Mouse (Mus musculus) midbrain, embryonic 16.5 days (tissue): ENCODE data around the gene Bcas3. TPM values are rescaled to one million over a fixed set of nuclear protein-coding genes. Genes with fewer than 3 reads are reported as not detected.
"Not testable (repeated sequence)": the region's sequence is repeated elsewhere in the genome, so short reads cannot be mapped to it uniquely, and the experiment has no call there.

ENCODE experiments used
- ATAC-seq: fragments of 200-750 bp; cut with Nextera tagmentation; 2 replicates; pipeline ENCODE4 v1.8.0; 2017; ENCODE audit warnings: moderate TSS enrichment
- H3K27ac ChIP-seq: fragments of 300-500 bp; sonication (generic); 2 replicates; pipeline ENCODE4 v1.5.1; 2014; ENCODE audit warnings: mild to moderate bottlenecking, low read length, mixed read lengths
- H3K27me3 ChIP-seq: fragments of 300-500 bp; sonication (generic); 2 replicates; pipeline ENCODE4 v1.6.1; 2014; ENCODE audit warnings: low read depth, low read length, mixed read lengths; ENCODE audit not compliant: control insufficient read depth, insufficient read depth
- H3K36me3 ChIP-seq: fragments of 300-500 bp; sonication (generic); 2 replicates; pipeline ENCODE4 v1.6.1; 2014; ENCODE audit warnings: mild to moderate bottlenecking, low read length, moderate library complexity, mixed read lengths; ENCODE audit not compliant: control insufficient read depth, insufficient read depth
- H3K4me1 ChIP-seq: fragments of 300-500 bp; sonication (generic); 2 replicates; pipeline ENCODE4 v1.6.1; 2014; ENCODE audit warnings: mild to moderate bottlenecking, low read length, mixed read lengths; ENCODE audit not compliant: control insufficient read depth, insufficient read depth
- H3K4me2 ChIP-seq: fragments of 300-500 bp; sonication (generic); 2 replicates; pipeline ENCODE4 v1.6.1; 2014; ENCODE audit warnings: mild to moderate bottlenecking, low read length, mixed read lengths
- H3K4me3 ChIP-seq: fragments of 300-500 bp; sonication (generic); 2 replicates; pipeline ENCODE4 v1.5.1; 2014; ENCODE audit warnings: low read depth, mild to moderate bottlenecking, low read length, moderate library complexity, mixed read lengths
- H3K9ac ChIP-seq: fragments of 300-500 bp; sonication (generic); 2 replicates; pipeline ENCODE4 v1.6.1; 2014; ENCODE audit warnings: low read depth, low read length, mixed read lengths
- H3K9me3 ChIP-seq: fragments of 300-500 bp; sonication (generic); replicated peaks from 2 replicates; pipeline ENCODE4 v1.6.1; 2014; ENCODE audit warnings: mild to moderate bottlenecking, low read length, mixed read lengths; ENCODE audit not compliant: control insufficient read depth, poor library complexity, severe bottlenecking
- WGBS: fragments of 180-500 bp; shearing (Covaris S2); extraction: QIAGEN DNeasy Blood & Tissue Kit; methylation state at CpG from one replicate; pipeline ENCODE4 v1.1.7; 2014; 5-methylcytosine and 5-hydroxymethylcytosine counted together
- polyA plus RNA-seq: library from polyadenylated mRNA; unstranded; fragments of >200 nt; fragmentation: Nextera tagmentation; extraction: Ambion mirVana; gene quantifications from 2 replicates; pipeline ENCODE4 v1.2.1, GENCODE M21; 2015

Gene Bcas3
- polyA plus RNA-seq, 1 experiment from 2014 or later, result 33.3 TPM

GRCm38 (mm10) chr11:85714312-85714931 is 361.5 kb downstream of the Bcas3 start:
- 0 out of 2 replicates have a peak, but pooled peaks have one; percentile 45 for ATAC-seq
- Histone ChIP-seq H3K9ac (no peak overlapping the region), H3K9me3 (no peaks in the 10 kb centered on the region), H3K36me3 (no peaks in the 10 kb centered on the region), H3K4me1 (peaks cover 11% of the 10 kb centered on the region), H3K4me2 (no peak overlapping the region), H3K4me3 (no peak overlapping the region), H3K27ac (no peak overlapping the region), H3K27me3 (peaks cover 22% of the 10 kb centered on the region)
- 7% methylated on average over 7 of the region's 7 CpGs for WGBS

DNA sequence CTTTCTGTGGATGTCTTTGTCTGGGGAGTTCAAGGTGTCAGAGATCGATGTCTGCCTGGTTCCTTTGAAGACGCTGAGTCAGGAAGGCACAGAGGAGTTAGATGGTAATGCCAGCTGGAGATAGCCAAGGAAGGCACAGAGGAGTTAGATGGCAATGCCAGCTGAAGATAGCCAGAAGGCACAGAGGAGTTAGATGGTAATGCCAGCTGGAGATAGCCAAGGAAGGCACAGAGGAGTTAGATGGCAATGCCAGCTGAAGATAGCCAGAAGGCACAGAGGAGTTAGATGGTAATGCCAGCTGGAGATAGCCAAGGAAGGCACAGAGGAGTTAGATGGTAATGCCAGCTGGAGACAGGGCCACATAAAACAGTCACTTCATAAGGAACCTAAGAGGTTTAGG is 363.8 kb downstream of the Bcas3 start:
- not testable (repeated sequence) for H3K36me3 ChIP-seq
- peaks cover 22% of the 10 kb centered on the region for H3K27me3 ChIP-seq
- 90% methylated on average over 2 of the region's 2 CpGs for WGBS

GRCm38 (mm10) chr11:85719091-85719490 is 366.1 kb downstream of the Bcas3 start:
- Histone ChIP-seq H3K27me3 (peaks cover 16% of the 10 kb centered on the region), H3K36me3 (no peaks in the 10 kb centered on the region), H3K4me1 (peaks cover 12% of the 10 kb centered on the region), H3K9me3 (no peaks in the 10 kb centered on the region), H3K27ac (no peak overlapping the region), H3K4me3 (no peak overlapping the region), H3K4me2 (no peak overlapping the region), H3K9ac (no peak overlapping the region)
- 92% methylated on average over 10 of the region's 10 CpGs for WGBS
- ATAC-seq, result no peak

More for the DNA sequence above, 363.8 kb downstream of the Bcas3 start:
- H3K4me2 ChIP-seq, H3K9ac ChIP-seq, H3K4me3 ChIP-seq, H3K27ac ChIP-seq, H3K9me3 ChIP-seq, ATAC-seq: not testable (repeated sequence)
- peaks cover 14% of the 10 kb centered on the region for H3K4me1 ChIP-seq

DNA sequence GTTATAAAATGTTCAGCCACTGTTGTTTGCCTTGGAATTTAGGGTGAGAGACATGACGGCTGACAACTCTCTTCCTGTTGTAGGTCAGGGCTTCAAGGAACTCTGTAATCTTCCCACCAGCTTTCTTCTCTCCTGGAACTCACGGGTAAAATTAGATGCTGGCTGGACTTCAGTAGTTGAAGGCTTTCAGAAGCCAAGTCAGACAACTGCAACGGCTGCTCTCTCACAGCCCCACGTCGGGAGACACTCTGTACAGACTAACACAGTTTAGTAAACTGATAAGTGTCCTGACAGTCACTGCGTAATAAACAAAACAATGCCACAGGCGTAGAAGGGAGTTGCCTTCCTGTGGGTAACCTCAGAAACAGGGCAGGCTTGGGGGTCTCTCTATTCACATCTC is 366.8 kb downstream of the Bcas3 start:
- Histone ChIP-seq H3K36me3 (no peaks in the 10 kb centered on the region), H3K27me3 (peaks cover 16% of the 10 kb centered on the region), H3K9ac (no peak overlapping the region), H3K4me3 (no peak overlapping the region), H3K4me1 (peaks cover 7% of the 10 kb centered on the region; the same call in 1 of the 2 replicates), H3K4me2 (no peak overlapping the region), H3K27ac (no peak overlapping the region), H3K9me3 (no peaks in the 10 kb centered on the region)
- 41% methylated on average over 7 of the region's 7 CpGs for WGBS
- no peak for ATAC-seq

- Histone ChIP-seq H3K27me3 (peaks cover 16% of the 10 kb centered on the region), H3K27ac (no peak overlapping the region), H3K4me1 (peaks cover 3% of the 10 kb centered on the region; the same call in 1 of the 2 replicates), H3K9me3 (no peaks in the 10 kb centered on the region), H3K4me2 (no peak overlapping the region), H3K4me3 (no peak overlapping the region), H3K9ac (no peak overlapping the region), H3K36me3 (no peaks in the 10 kb centered on the region)
- no peak for ATAC-seq
- WGBS, result 23% methylated on average over 6 of the region's 6 CpGs
Observed at GRCm38 (mm10) chr11:85720269-85720773, 367.4 kb downstream of the Bcas3 start.

- no peaks in the 10 kb centered on the region for H3K9me3 ChIP-seq
- H3K4me2 ChIP-seq, result no peak overlapping the region
- WGBS, result 80% methylated on average over 4 of the region's 4 CpGs
- peaks cover 3% of the 10 kb centered on the region; the same call in 1 of the 2 replicates for H3K4me1 ChIP-seq
- H3K27me3 ChIP-seq, result peaks cover 13% of the 10 kb centered on the region
- H3K36me3 ChIP-seq, result no peaks in the 10 kb centered on the region
- no peak for ATAC-seq
- no peak overlapping the region for H3K4me3 ChIP-seq
- H3K27ac ChIP-seq, result no peak overlapping the region
- H3K9ac ChIP-seq, result no peak overlapping the region
Observed at GRCm38 (mm10) chr11:85721986-85722385, 369.0 kb downstream of the Bcas3 start.

- Histone ChIP-seq H3K27me3 (peaks cover 1% of the 10 kb centered on the region; the same call in 1 of the 2 replicates), H3K36me3 (no peaks in the 10 kb centered on the region), H3K4me3 (no peak overlapping the region), H3K9me3 (no peaks in the 10 kb centered on the region), H3K4me1 (peaks cover 3% of the 10 kb centered on the region; the same call in 1 of the 2 replicates), H3K4me2 (no peak overlapping the region), H3K27ac (no peak overlapping the region), H3K9ac (no peak overlapping the region)
- ATAC-seq, result no peak
- 85% methylated on average over 6 of the region's 6 CpGs for WGBS
Observed at GRCm38 (mm10) chr11:85724159-85724558, 371.2 kb downstream of the Bcas3 start.

DNA sequence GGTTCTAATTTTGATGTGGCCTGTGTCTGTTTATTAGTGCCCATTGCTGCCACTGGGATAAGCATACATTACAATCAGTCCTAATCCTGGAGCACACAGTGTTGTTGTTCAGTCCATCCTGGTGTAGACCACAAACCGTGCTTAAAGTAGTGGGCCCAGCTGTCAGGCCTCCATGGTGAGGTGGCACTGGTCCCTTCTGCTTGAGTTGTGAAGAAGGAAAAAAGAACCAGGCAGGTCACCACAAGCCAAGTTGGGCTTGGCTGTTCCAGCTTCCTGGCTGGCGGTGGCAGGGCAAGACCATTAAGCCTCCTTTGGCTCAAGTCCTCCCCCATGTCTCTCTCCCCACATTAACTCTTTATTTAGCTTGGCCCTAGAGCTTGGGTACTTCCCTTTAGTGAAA is 376.8 kb downstream of the Bcas3 start:
- H3K27ac ChIP-seq, result no peak overlapping the region
- H3K9ac ChIP-seq, result no peak overlapping the region
- ATAC-seq, result no peak
- H3K4me1 ChIP-seq, result no peaks in the 10 kb centered on the region
- no peaks in the 10 kb centered on the region for H3K36me3 ChIP-seq
- no peak overlapping the region for H3K4me2 ChIP-seq
- no peaks in the 10 kb centered on the region for H3K9me3 ChIP-seq
- H3K27me3 ChIP-seq, result no peaks in the 10 kb centered on the region; the same call in 1 of the 2 replicates
- no peak overlapping the region for H3K4me3 ChIP-seq
- WGBS, result 78% methylated on average over 2 of the region's 2 CpGs

- ATAC-seq, result no peak
- H3K9ac ChIP-seq, result no peak overlapping the region
- no peaks in the 10 kb centered on the region; the same call in 1 of the 2 replicates for H3K27me3 ChIP-seq
- H3K4me2 ChIP-seq, result no peak overlapping the region
- H3K27ac ChIP-seq, result no peak overlapping the region
- H3K4me1 ChIP-seq, result no peaks in the 10 kb centered on the region
- H3K9me3 ChIP-seq, result no peaks in the 10 kb centered on the region
- H3K36me3 ChIP-seq, result no peaks in the 10 kb centered on the region
- H3K4me3 ChIP-seq, result no peak overlapping the region
- 84% methylated on average over 4 of the region's 4 CpGs for WGBS
Observed at GRCm38 (mm10) chr11:85732462-85733012, 379.6 kb downstream of the Bcas3 start.
